Mouse (Mus musculus): ENCODE measurements around the gene Cd79b.

The Cd79b gene

DNA sequence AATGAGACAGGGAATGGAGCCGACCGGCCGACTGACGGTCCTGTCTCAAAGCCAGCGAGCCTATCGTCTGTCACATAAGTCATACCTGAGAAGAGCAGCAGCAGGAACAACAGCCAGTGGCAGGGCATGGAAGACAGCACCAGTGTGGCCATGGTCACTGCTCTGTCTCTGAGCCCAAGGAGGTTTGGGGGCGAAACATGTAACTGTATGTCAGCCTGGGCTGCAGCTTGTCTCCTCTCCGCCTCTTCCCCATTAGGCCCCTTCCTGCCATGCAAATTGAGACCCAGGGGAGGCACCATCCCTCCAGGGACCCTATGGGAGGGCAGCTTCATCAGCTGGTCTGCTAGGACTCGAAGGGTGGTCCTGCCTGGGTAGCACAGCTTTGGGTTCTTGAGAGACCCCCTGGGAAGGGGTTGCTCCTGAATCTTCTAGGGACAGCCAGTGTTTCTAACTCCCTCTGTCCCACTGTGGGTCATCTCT is at the start of gene Cd79b:
Gene Cd79b, minus strand, starts transcription at position 430 of the 480 bp plus-strand sequence.
- in situ Hi-C loops (cut with MboI; ENCODE audit: unreplicated experiment in 2 of 2): no loop called here

DNA sequence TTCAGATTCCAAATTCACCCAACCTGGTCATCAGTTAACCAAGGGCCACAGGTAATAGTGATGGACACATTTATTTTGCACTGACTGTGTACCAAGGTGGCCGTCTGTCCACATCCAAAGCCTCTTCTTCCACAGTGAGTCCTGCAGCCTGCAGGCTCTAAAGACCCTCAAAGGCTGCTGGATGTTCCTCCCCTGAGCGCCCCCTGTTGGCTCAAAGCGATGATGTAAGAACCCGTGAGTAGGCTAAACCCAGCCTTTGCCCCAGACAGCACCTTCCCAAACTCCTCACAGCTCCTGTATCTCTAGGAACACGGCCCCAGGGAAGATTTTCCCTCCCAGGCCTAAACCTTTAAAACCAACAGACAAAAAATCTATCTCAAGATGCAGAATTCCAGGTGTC is 44.8 kb upstream of the Cd79b start:
- in situ Hi-C loops (cut with MboI; ENCODE audit: unreplicated experiment in 2 of 2): no loop called here

DNA sequence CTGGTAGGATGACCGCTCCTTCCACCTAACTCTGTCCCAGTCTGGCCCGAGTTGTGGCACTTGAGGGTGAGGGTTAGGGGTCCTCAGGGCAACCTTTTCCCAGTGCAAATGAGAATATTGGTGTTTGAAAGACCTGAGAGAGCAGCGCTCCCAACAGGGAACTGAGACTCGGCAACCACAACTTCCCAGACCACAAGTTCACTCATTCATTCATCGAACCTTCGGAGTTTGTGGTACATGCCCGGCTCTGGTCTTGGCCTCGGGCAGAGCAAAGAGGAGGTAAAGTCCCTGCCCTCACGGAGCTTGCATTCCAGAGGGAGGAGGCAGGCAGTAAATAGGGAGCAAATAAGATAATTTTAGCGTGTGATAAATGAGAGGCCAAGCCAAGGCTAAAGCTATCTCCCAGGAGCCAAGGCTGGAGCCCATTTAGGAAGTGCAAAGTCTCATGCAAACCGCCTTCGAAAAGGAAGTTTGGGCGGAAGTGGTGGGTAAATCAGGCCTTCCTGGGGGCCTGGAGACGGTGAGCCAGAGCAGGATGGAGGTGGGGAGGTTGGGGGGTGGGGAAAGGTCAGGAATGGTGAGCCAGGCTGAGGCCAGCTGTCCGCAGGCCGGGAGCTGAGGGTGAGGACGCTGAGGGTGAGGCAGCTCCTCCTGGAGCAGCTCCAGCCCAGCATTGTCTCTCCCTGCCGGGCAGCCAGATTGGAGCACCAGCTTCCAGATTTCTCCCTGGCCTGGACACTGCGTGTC is 41.0 kb upstream of the Cd79b start:
- in situ Hi-C loops (cut with MboI; ENCODE audit: unreplicated experiment in 2 of 2): no loop called here

DNA sequence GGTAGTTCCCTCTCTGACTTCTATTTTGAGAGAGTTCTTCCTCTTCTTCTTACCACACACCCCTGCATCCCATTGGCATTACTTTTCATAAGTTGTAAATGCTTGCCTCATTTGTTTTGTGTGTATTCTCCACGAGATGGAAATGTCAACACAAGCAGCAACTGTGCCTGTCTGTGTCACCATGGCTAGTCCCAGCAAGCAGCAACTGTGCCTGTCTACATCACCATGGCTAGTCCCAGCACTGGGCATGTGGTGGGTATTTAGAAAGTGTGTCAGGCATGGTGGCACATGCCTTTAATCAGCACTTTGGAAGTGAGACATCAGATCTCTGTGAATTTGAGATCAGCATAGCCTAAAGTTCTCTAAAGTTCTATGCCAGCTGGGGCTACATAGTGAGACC is 39.6 kb upstream of the Cd79b start:
- in situ Hi-C loops (cut with MboI; ENCODE audit: unreplicated experiment in 2 of 2): no loop called here

DNA sequence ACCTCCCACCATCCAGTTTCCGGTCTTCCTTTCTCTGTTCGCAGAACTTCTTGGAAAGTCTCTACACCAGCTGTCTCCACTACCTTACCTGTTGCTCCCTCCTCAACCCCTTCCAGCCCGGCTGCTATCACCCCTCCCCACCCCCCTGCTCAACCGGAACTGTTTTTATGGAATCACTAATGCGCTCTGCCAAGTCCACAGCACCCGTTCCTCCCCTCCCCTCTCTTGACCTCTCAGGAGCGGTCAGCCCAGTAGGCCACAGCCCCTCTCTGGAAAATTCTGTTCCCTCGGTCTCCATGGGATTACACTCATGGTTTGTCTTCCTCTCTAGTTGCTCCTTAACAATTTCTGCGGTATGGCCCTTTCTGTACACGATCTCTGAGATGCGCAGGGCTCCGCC is 38.6 kb upstream of the Cd79b start, which contains the start of gene Scn4a:
Gene Scn4a, minus strand, starts transcription at position 101 of the 400 bp plus-strand sequence.
- in situ Hi-C loops (cut with MboI; ENCODE audit: unreplicated experiment in 2 of 2): no loop called here

DNA sequence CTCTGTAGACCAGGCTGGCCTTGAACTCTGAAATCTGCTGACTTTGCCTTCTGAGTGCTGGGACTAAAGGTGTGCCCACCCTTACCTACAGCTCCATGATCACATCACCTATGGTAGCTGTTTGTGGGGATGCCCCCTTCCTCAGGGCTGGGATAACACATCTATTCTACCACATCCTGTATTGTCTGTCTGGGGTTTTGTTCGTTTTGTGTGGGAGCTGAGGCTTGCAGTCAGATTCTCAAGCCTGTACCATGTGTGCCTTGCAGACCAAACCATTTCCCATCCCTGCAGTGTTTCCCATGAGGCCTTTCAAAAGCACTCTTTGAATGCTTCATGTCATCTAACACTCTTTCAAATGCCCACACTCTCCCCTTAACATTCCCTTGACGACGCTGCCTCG is 37.4 kb upstream of the Cd79b start:
- in situ Hi-C loops (cut with MboI; ENCODE audit: unreplicated experiment in 2 of 2): no loop called here

DNA sequence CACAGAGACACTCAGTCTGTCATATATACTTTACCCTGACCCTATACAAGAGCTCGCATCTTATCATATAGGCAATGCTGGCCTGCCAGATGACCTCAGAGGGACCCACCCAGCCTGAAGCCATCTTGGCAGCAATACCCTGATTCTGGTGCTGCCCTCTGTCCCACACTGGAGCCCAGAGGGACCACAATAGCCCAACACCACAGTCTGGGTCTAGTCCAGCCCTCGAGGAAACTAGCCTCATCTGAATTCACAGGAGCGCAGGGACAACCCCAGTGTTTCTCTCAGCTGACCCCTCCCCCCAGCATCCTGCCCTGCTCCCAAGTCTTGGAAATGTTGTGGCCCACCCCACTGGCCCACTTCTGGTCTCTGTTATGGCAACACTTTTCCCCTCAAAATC is 36.7 kb upstream of the Cd79b start:
- in situ Hi-C loops (cut with MboI; ENCODE audit: unreplicated experiment in 2 of 2): no loop called here

DNA sequence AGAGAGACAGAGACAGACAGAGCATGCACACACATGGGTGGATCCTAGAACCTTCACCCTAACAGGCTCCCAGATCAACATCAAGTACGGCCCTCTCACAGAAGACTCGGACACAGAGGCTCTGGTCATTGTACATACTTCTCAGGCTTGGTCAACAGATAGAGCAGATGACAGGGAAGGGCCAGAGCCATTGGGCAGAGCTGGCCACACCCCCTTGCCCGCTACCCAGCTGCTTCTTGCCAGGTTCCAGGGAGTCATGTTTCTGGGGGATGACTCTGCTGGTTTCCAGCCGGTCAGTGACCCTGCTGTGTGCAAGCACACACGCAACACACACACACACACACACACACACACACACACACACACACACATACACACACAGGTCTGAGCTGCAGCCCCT is 36.3 kb upstream of the Cd79b start:
- in situ Hi-C loops (cut with MboI; ENCODE audit: unreplicated experiment in 2 of 2): no loop called here

DNA sequence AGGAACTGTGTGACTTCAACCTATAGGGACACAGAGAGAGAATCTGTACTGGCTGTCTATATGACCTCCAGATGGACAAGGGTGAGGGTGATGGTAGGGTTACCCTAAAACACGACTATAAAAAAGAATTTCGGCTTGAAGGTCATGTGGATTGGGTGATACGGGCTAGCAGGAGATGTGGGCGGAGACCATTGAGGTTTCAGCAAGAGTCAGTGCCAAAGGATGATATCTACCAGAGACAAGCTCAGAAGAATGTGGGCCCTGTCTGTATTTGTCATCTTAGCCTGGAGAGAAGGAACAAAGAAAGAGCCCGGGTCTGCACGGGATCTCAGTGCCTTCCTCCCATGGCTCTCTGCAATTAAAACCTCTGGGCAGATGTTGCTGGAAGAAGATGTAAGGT is 35.2 kb upstream of the Cd79b start:
- in situ Hi-C loops (cut with MboI; ENCODE audit: unreplicated experiment in 2 of 2): loop anchor here in 1 of 2 experiments (25.0 kb wide), 1 partner anchor 138 kb away; the partner anchor contains the start of gene Ern1

DNA sequence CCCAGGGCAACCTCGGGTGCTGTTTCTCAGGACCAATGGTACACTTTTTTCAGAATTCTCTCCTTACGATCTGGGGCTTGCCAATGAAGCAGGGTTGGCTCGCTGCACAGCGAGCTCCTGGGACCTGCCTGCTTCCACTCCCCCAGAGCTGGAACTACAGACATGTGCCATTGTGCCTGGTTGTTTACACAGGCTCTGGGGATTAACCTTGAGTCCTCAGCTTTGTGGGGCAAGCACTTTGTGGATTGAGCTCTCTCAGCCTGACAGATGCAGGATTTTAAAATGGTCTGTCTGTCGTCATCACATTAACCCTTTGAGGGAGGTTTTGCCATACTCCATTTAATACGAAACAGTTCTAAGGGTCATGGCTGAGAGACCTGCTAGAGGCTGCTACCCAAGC is 30.3 kb upstream of the Cd79b start:
- in situ Hi-C loops (cut with MboI; ENCODE audit: unreplicated experiment in 2 of 2): loop anchor here in 1 of 2 experiments (25.0 kb wide), 1 partner anchor 142 kb away; the partner anchor contains the start of gene Ern1

DNA sequence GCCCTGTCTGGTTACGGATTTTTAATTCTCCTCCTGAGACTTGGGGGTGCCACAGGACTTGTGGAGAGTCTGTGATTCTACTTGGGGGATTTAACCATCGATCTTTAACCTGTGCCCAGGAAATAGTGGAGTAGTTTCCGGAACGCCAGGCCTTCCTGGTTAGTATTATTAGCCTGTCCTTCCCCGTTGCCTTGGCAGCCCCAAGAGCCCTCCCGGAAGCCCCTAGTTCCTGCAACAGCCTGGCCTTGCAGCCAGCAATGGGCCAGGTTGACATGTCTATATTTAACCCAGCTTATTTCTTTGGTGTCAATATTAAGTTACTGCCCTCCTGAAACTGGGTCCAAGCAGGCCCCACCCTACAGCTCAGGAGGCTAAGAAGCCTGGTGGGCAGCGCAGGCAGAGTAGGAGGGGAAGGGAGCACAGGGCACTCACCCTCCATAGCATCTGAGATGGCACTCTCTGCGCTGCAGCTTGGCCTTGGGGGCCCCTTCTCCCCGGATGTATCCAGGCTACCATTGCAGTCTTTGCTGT is 26.5 kb upstream of the Cd79b start:
- in situ Hi-C loops (cut with MboI; ENCODE audit: unreplicated experiment in 2 of 2): loop anchor here in 1 of 2 experiments (25.0 kb wide), 1 partner anchor 146 kb away; the partner anchor contains the start of gene Ern1

DNA sequence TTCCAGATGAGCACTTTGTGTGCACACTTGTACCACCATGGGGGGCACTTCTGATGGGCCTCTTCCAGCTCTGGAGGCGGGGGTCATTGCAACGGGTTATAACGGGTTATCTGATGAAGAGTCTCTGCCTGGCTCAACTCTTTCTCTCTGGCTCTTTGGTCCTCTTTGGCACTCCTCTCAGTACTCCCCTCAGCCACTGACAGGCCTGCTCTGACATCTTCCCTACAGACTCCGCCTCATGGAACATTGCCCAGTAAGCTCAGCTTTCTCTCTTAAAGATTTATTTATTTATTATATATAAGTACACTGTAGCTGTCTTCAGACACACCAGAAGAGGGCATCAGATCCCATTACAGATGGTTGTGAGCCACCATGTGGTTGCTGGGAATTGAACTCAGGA is 24.8 kb upstream of the Cd79b start:
- in situ Hi-C loops (cut with MboI; ENCODE audit: unreplicated experiment in 2 of 2): loop anchor here in 1 of 2 experiments (25.0 kb wide), 1 partner anchor 148 kb away; the partner anchor contains the start of gene Ern1

DNA sequence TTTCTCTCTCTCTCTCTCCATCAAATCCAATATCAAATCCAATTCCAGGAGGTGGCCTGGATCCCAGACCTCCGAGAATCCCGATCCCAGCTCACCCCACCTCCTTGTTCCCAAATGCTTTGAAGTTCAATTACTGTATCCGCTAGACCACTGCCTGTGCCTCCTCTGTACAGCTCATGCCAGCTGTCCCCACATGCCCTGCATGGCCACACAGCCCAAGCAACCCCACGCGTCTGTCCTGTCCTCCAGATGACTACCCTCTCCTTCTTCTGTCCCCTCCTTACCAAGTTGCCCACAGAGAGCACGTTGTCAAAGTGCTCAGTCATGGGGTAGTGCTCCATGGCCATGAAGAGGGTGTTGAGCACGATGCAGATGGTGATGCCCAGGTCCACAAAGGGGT is 24.3 kb upstream of the Cd79b start:
- in situ Hi-C loops (cut with MboI; ENCODE audit: unreplicated experiment in 2 of 2): loop anchor here in 1 of 2 experiments (25.0 kb wide), 1 partner anchor 148 kb away; the partner anchor contains the start of gene Ern1

DNA sequence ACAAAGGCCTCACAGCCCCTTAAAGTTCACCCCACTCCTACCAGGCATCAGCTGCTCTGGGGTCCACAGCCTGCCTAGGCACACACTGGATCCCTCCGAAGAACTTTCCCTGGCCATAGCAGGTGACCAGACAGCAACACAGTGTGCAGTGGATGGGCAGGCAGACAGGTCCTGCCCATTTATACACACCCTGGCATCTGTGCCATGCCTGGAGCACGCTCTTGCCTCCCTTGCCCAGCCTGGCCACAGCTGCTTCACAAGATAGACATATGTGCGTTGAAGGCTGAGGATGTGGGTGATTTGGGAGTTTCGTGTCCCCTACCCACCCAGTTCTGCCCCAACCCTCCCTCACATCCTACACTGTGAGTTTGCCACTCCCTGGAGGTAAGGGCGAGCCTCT is 23.5 kb upstream of the Cd79b start:
- in situ Hi-C loops (cut with MboI; ENCODE audit: unreplicated experiment in 2 of 2): loop anchor here in 1 of 2 experiments (25.0 kb wide), 1 partner anchor 149 kb away; the partner anchor contains the start of gene Ern1

DNA sequence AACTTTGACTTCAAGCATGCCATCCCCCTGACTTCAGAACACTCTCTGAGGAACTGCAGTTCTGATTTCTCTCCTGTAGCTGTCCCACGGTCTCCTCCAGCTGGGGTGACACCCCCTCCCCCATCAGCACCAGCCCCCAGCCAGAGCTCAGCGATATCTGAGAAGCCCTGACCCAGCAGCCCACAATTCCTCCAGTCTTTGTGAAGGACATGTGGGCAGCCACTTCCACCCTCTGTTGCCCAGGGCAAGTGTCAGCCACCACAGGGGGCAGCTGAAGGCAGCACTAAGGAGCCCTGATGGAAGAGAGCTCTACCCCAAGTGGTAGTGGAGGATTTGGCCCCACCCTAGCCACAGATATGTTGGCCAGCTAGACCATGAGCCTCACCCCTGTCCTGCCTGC is 19.5 kb upstream of the Cd79b start:
- in situ Hi-C loops (cut with MboI; ENCODE audit: unreplicated experiment in 2 of 2): loop anchor here (5.0 to 25.0 kb wide), 3 partner anchors 33 to 293 kb away; partner anchors contain the start of genes Ern1 (in 1 of the 2) and Prr29 (in 1 of the 2)

DNA sequence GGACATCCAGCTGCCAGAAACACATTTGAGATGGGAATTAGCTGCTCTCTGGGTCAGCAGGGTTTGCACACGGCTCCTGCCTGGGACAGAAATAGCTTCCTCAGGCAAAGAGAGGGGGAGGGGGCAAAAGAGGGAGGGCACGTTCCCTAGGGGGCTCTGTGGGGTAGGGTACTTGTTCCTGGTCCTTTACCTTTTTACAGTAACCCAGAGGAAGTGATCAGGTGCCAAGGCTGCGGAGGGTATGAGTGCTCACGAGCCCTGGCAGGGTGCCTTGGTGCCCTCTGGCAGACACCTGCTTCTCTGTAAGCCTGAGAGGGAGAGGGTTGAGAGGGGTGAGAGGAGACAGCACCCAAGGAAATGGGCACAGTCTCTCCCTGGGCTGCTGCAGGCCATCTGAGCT is 17.9 kb upstream of the Cd79b start:
- in situ Hi-C loops (cut with MboI; ENCODE audit: unreplicated experiment in 2 of 2): loop anchor here (5.0 to 25.0 kb wide), 3 partner anchors 35 to 295 kb away; partner anchors contain the start of genes Ern1 (in 1 of the 2) and Prr29 (in 1 of the 2)

DNA sequence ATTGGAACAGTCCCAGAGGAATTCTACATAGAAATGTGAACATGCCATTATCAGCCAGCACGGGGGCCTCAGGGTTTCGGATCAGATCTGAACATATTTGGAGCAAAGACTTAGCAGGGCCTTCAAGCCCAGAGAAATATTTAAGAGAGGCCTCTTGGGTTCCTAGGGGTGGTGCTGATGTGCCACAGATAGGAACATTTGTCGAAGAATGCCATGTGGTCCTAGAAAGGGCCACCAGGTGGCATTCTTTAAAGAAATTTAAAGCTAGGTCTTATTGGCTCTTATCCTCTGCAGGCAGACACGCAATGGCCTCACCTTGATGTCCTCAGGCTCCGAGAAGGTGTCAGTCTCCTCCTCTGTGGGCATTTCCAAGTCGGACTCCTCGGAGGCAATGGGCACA is 15.1 kb upstream of the Cd79b start:
- in situ Hi-C loops (cut with MboI; ENCODE audit: unreplicated experiment in 2 of 2): loop anchor here (5.0 to 25.0 kb wide), 8 partner anchors 38 to 298 kb away; partner anchors contain the start of genes Ern1 (in 1 of the 2), Ftsj3 (in 1 of the 2), Prr29 (in 1 of the 2) and Psmc5 (in 1 of the 2)

DNA sequence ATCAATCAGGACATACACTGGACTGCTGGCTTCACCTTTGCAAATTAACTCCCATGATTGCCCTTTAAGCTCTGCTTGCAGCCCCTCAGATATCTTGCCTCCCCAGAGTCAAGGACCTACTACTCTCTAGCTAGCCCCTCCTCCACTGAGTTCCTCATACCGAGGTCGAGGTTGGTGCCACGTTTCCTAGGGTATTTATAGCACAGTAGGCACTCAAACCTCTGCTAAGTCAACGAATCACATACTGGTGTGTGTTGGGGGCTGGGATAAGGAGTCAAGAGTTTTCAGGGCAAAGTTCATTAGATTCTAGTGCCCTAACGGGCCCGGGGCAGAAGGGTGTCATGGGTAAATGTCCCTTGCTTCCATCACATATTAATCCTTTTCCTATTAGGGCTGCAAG is 14.6 kb upstream of the Cd79b start:
- in situ Hi-C loops (cut with MboI; ENCODE audit: unreplicated experiment in 2 of 2): loop anchor here (5.0 to 25.0 kb wide), 6 partner anchors 63 to 174 kb away; partner anchors contain the start of genes Ern1 (in 1 of the 2), Ftsj3 (in 1 of the 2) and Psmc5 (in 1 of the 2)

DNA sequence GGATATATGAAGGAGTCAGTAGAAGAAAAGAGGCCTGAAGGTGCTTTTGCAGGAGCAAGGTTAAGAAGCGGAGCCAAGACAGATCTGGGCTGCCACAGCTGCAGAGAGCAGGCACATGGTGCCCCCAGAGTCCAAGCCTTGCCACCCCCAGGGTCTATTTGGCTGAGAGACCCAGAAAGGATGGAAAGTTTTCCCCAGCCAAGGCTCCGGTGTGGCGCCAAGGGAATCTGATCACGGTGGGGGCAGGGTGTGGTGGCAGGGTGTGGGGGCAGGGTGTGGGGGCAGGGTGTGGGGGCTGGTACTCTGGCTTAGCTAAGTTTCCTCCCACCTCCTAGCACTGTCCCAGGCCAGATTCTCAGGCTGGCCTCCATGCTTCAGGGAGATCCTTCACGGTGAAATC is 14.0 kb upstream of the Cd79b start:
- in situ Hi-C loops (cut with MboI; ENCODE audit: unreplicated experiment in 2 of 2): loop anchor here (5.0 to 25.0 kb wide), 6 partner anchors 64 to 174 kb away; partner anchors contain the start of genes Ern1 (in 1 of the 2), Ftsj3 (in 1 of the 2) and Psmc5 (in 1 of the 2)

DNA sequence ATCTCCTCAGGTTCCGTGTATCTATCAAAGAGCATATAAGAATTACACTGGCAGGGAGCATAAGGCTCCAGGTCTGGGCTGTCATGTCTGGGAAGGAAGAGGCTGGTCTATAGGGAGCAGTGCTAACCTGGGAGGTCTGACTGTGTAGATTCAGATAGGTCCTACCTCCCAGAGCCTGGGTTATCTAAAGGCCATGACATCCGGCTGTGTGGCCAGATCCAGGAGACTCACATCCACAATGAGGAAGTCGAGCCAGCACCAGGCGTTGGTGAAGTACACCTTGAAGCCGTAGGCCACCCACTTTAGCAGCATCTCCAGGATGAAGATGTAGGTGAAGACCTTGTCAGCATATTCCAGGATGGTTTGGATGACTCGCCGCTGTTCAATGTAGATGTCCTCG is 11.9 kb upstream of the Cd79b start:
- in situ Hi-C loops (cut with MboI; ENCODE audit: unreplicated experiment in 2 of 2): loop anchor here (5.0 to 25.0 kb wide), 6 partner anchors 66 to 172 kb away; partner anchors contain the start of genes Ern1 (in 1 of the 2), Ftsj3 (in 1 of the 2) and Psmc5 (in 1 of the 2)

Data from v-Abl transformed pro-B cells (cell line).